Mouse (Mus musculus) liver, postnatal 0 days (tissue): ENCODE results near the gene Npy2r. TPM values are rescaled to one million over a fixed set of nuclear protein-coding genes. Genes with fewer than 3 reads are reported as not detected.

Experiments used
- ATAC-seq: fragments of 200-750 bp; cut with Nextera tagmentation; 2 replicates; pipeline ENCODE4 v1.8.0; 2017; ENCODE audit warnings: mild to moderate bottlenecking, moderate library complexity
- DNase-seq: peaks from one replicate; pipeline ENCODE4 v3.0.0-alpha.2; 2016
- H3K27ac ChIP-seq: fragments of 300-500 bp; sonication (generic); 2 replicates; pipeline ENCODE4 v1.5.1; 2014; ENCODE audit warnings: antibody characterized with exemption, moderate library complexity, mild to moderate bottlenecking, low read depth
- H3K27me3 ChIP-seq: fragments of 300-500 bp; sonication (generic); 2 replicates; pipeline ENCODE4 v1.6.1; 2014; ENCODE audit warnings: low read length, control low read depth, mixed read lengths; ENCODE audit not compliant: insufficient read depth
- H3K36me3 ChIP-seq: fragments of 300-500 bp; sonication (generic); replicated peaks from 2 replicates; pipeline ENCODE4 v1.6.1; 2014; ENCODE audit warnings: mild to moderate bottlenecking, control low read depth, low read length, moderate library complexity, mixed read lengths; ENCODE audit not compliant: insufficient read depth
- H3K4me1 ChIP-seq: fragments of 300-500 bp; sonication (generic); 2 replicates; pipeline ENCODE4 v1.6.1; 2014; ENCODE audit warnings: antibody characterized with exemption, mild to moderate bottlenecking, control low read depth; ENCODE audit not compliant: insufficient read depth
- H3K4me2 ChIP-seq: fragments of 300-500 bp; sonication (generic); 2 replicates; pipeline ENCODE4 v1.6.1; 2014; ENCODE audit warnings: low read depth, mild to moderate bottlenecking, low read length, moderate library complexity, mixed read lengths
- H3K4me3 ChIP-seq: fragments of 300-500 bp; sonication (generic); 2 replicates; pipeline ENCODE4 v1.5.1; 2014; ENCODE audit warnings: low read depth, low read length
- H3K9ac ChIP-seq: fragments of 300-500 bp; sonication (generic); replicated peaks from 2 replicates; pipeline ENCODE4 v1.6.1; 2014; ENCODE audit warnings: mild to moderate bottlenecking, moderate library complexity
- H3K9me3 ChIP-seq: fragments of 300-500 bp; sonication (generic); 2 replicates; pipeline ENCODE4 v1.6.1; 2016; ENCODE audit warnings: mild to moderate bottlenecking, control low read depth, low read length, mixed read lengths
- CTCF ChIP-seq: sonication (generic); IDR thresholded peaks from 2 replicates; pipeline ENCODE4 v1.5.1; 2016; ENCODE audit warnings: antibody characterized with exemption, low read depth
- EP300 ChIP-seq: IDR thresholded peaks from 2 replicates; pipeline ENCODE4 v1.6.1; 2016; ENCODE audit warnings: antibody characterized with exemption, low read depth, mild to moderate bottlenecking
- WGBS: fragments of 180-500 bp; shearing (Covaris S2); extraction: QIAGEN DNeasy Blood & Tissue Kit; methylation state at CpG from one replicate; pipeline ENCODE4 v1.1.7; 2014; ENCODE audit not compliant: insufficient replicate concordance; 5-methylcytosine and 5-hydroxymethylcytosine counted together
- polyA plus RNA-seq: library from polyadenylated mRNA; unstranded; fragments of >200 nt; fragmentation: Nextera tagmentation; extraction: Ambion mirVana; gene quantifications from 2 replicates; pipeline ENCODE4 v1.2.1, GENCODE M21; 2015

The Npy2r gene
- polyA plus RNA-seq, 1 experiment from 2014 or later: not detected

- DNase-seq (no peak), ATAC-seq (no peak)
- TF ChIP-seq EP300 (no peak), CTCF (no peak)
- WGBS: 61% methylated on average over 5 of the region's 5 CpGs
- H3K4me1 ChIP-seq: no peaks in the 10 kb centered on the region
- H3K4me2 ChIP-seq: no peak overlapping the region
- H3K9me3 ChIP-seq: no peaks in the 10 kb centered on the region
- H3K36me3 ChIP-seq: no peaks in the 10 kb centered on the region
- no peaks in the 10 kb centered on the region for H3K27me3 ChIP-seq
- H3K9ac ChIP-seq: no peak overlapping the region
- H3K27ac ChIP-seq: no peak overlapping the region
- no peak overlapping the region for H3K4me3 ChIP-seq
These were observed 7.9 kb downstream of the Npy2r start for GRCm38 (mm10) chr3:82539951-82540350.

GRCm38 (mm10) chr3:82524792-82525191 is 23.1 kb downstream of the Npy2r start:
- Histone ChIP-seq H3K9ac (no peak overlapping the region), H3K36me3 (no peaks in the 10 kb centered on the region), H3K27me3 (no peaks in the 10 kb centered on the region), H3K9me3 (no peaks in the 10 kb centered on the region), H3K4me1 (no peaks in the 10 kb centered on the region), H3K4me3 (no peak overlapping the region), H3K4me2 (no peak overlapping the region), H3K27ac (no peak overlapping the region)
- WGBS: 50% methylated on average over 1 of the region's 1 CpGs
- DNase-seq (no peak), ATAC-seq (no peak)
- TF ChIP-seq CTCF (no peak), EP300 (no peak)

- no peaks in the 10 kb centered on the region for H3K9me3 ChIP-seq
- no peak for TF ChIP-seq EP300
- TF ChIP-seq CTCF: no peak
- no peak overlapping the region for H3K4me2 ChIP-seq
- 70% methylated on average over 4 of the region's 4 CpGs for WGBS
- no peak overlapping the region for H3K9ac ChIP-seq
- H3K27me3 ChIP-seq: no peaks in the 10 kb centered on the region
- H3K4me3 ChIP-seq: no peak overlapping the region
- no peak for DNase-seq
- no peaks in the 10 kb centered on the region for H3K4me1 ChIP-seq
- no peak overlapping the region for H3K27ac ChIP-seq
- no peak for ATAC-seq
- no peaks in the 10 kb centered on the region for H3K36me3 ChIP-seq
These were observed 49.9 kb downstream of the Npy2r start for GRCm38 (mm10) chr3:82498006-82498405.

Other genes starting within 250 kb of the Npy2r start
- gene Map9, start 190.0 kb downstream of the Npy2r start, polyA plus RNA-seq: 0.05 and 0.18 TPM in 2 replicates